Comparison of ENCODE assay signal across 9 mouse cellular contexts in genomic region chr7:90040581-90041340, GRCm38 (mm10). TPM values are rescaled to one million over a fixed set of nuclear protein-coding genes. Genes with fewer than 3 reads are reported as not detected.
DNase-seq lines count a peak whose midpoint lies in the region; ATAC-seq and TF ChIP-seq lines count a peak whose summit lies in the region.
"Had no signal": no experiment of that assay in that cellular context is flagged by ENCODE, and none has a peak within 500 bp of the region (broad histone marks: within the 10 kb centered on the region; RNA-seq: fewer than 3 reads in every experiment).

No protein-coding gene starts in this region.

- no peak for TF ChIP-seq CTCF in midbrain, postnatal 0 days (IDR thresholded peaks at IDR 0.05)
- no peak for TF ChIP-seq CTCF in stomach, postnatal 0 days (IDR thresholded peaks at IDR 0.05; ENCODE audit: low read depth)

- ATAC-seq in midbrain, postnatal 0 days (ENCODE audit: low FRiP score), result no peak; the same call in 1 of the 2 replicates
- ATAC-seq in midbrain, embryonic 16.5 days, result no peak
- ATAC-seq in stomach, postnatal 0 days (ENCODE audit: low FRiP score, low TSS enrichment), result no peak

- no peak overlapping the region for H3K9ac ChIP-seq in midbrain, postnatal 0 days (replicated peaks; ENCODE audit: low read length, poor library complexity, severe bottlenecking)
- H3K9ac ChIP-seq in midbrain, embryonic 16.5 days (ENCODE audit: low read depth, low read length), result no peak overlapping the region
- no peak overlapping the region for H3K9ac ChIP-seq in stomach, postnatal 0 days (ENCODE audit: low read length)
- H3K9ac ChIP-seq: embryonic facial prominence, embryonic 13.5 days had no signal

- H3K36me3 ChIP-seq in midbrain, postnatal 0 days (ENCODE audit: insufficient read depth, low read length), result no peaks in the 10 kb centered on the region
- H3K36me3 ChIP-seq in midbrain, embryonic 16.5 days (ENCODE audit: control insufficient read depth, insufficient read depth, low read length), result no peaks in the 10 kb centered on the region
- H3K36me3 ChIP-seq in stomach, postnatal 0 days (ENCODE audit: control insufficient read depth, insufficient read depth, low read length), result no peaks in the 10 kb centered on the region
- H3K36me3 ChIP-seq: embryonic facial prominence, embryonic 13.5 days had no signal

- TF ChIP-seq EP300 in stomach, postnatal 0 days (optimal IDR thresholded peaks at IDR 0.05), result no peak

- no peak for DNase-seq in midbrain, postnatal 0 days (ENCODE audit: low spot score)
- peak; percentile 76 to 86 for DNase-seq in heart, adult 18-20 months
- DNase-seq in kidney, postnatal 36 days, result peak; percentile 76 to 89
- DNase-seq in stomach, postnatal 0 days (ENCODE audit: low spot score), result no peak
- no peak for DNase-seq in right cerebral cortex, postnatal 4 days
- DNase-seq in frontal cortex, postnatal 25 days (ENCODE audit: low spot score in 2 of 2), result no peak
- no peak for DNase-seq in cerebellum, adult 11-12 months

- no peak overlapping the region for H3K4me2 ChIP-seq in midbrain, postnatal 0 days (ENCODE audit: low read depth, low read length, poor library complexity, severe bottlenecking)
- no peak overlapping the region for H3K4me2 ChIP-seq in midbrain, embryonic 16.5 days (ENCODE audit: low read length)
- no peak overlapping the region for H3K4me2 ChIP-seq in stomach, postnatal 0 days (replicated peaks; ENCODE audit: low read depth)
- H3K4me2 ChIP-seq: embryonic facial prominence, embryonic 13.5 days had no signal

- WGBS in midbrain, postnatal 0 days, result 40% methylated on average over 11 of the region's 11 CpGs
- 48% methylated on average over 11 of the region's 11 CpGs for WGBS in midbrain, embryonic 16.5 days
- 59% methylated on average over 11 of the region's 11 CpGs for WGBS in stomach, postnatal 0 days

- H3K4me1 ChIP-seq in midbrain, postnatal 0 days (ENCODE audit: insufficient read depth, low read length), result no peaks in the 10 kb centered on the region; the same call in 1 of the 2 replicates
- H3K4me1 ChIP-seq in midbrain, embryonic 16.5 days (ENCODE audit: control insufficient read depth, insufficient read depth, low read length), result peaks cover 5% of the 10 kb centered on the region; the same call in 1 of the 2 replicates
- peaks cover 7% of the 10 kb centered on the region; the same call in 1 of the 2 replicates for H3K4me1 ChIP-seq in stomach, postnatal 0 days (replicated peaks; ENCODE audit: control insufficient read depth, insufficient read depth)

- no peaks in the 10 kb centered on the region for H3K27me3 ChIP-seq in midbrain, postnatal 0 days (ENCODE audit: insufficient read depth, low read length)
- no peaks in the 10 kb centered on the region for H3K27me3 ChIP-seq in midbrain, embryonic 16.5 days (ENCODE audit: control insufficient read depth, insufficient read depth, low read depth, low read length)
- H3K27me3 ChIP-seq in stomach, postnatal 0 days (ENCODE audit: control insufficient read depth, insufficient read depth, low read length), result no peaks in the 10 kb centered on the region
- H3K27me3 ChIP-seq: embryonic facial prominence, embryonic 13.5 days had no signal

- H3K4me3 ChIP-seq in midbrain, postnatal 0 days (ENCODE audit: low read depth, low read length), result no peak overlapping the region
- H3K4me3 ChIP-seq in midbrain, embryonic 16.5 days (ENCODE audit: low read depth, low read length), result no peak overlapping the region
- no peak overlapping the region for H3K4me3 ChIP-seq in stomach, postnatal 0 days (ENCODE audit: low read depth, low read length)
- H3K4me3 ChIP-seq: embryonic facial prominence, embryonic 13.5 days had no signal

- peak overlapping the region; percentile 32; the same call in 1 of the 2 replicates for H3K27ac ChIP-seq in midbrain, postnatal 0 days (ENCODE audit: low read depth, low read length)
- no peak overlapping the region for H3K27ac ChIP-seq in midbrain, embryonic 16.5 days (ENCODE audit: low read length)
- H3K27ac ChIP-seq in stomach, postnatal 0 days (replicated peaks), result peak overlapping the region; percentile 67

- no peaks in the 10 kb centered on the region for H3K9me3 ChIP-seq in midbrain, postnatal 0 days (ENCODE audit: low read length)
- H3K9me3 ChIP-seq in midbrain, embryonic 16.5 days (replicated peaks; ENCODE audit: control insufficient read depth, low read length, poor library complexity, severe bottlenecking), result no peaks in the 10 kb centered on the region
- no peaks in the 10 kb centered on the region for H3K9me3 ChIP-seq in stomach, postnatal 0 days (ENCODE audit: control insufficient read depth, low read length)

RNA-seq across cellular contexts. Expression of gene Eed, which starts 60.0 kb away (rescaled TPM):
- total RNA-seq in midbrain, postnatal 0 days (2014; rRNA removed), result 25.4 and 29.5 TPM in 2 replicates
- polyA plus RNA-seq in midbrain, postnatal 0 days (2015; fragmentation: Nextera tagmentation; extraction: Ambion mirVana), result 14.3 and 18.0 TPM in 2 replicates
- 24.4 and 25.7 TPM in 2 replicates for polyA plus RNA-seq in midbrain, embryonic 16.5 days (2015; fragmentation: Nextera tagmentation; extraction: Ambion mirVana)
- 10 to 100 TPM; 26.1 to 32.8 TPM for total RNA-seq in heart, adult 18-20 months (2021)
- 35.7 and 38.0 TPM in 2 replicates for polyA plus RNA-seq in stomach, postnatal 0 days (2015; fragmentation: Nextera tagmentation; extraction: Ambion mirVana)

Comparison
In these comparisons a context has a peak if more than half of its experiments do, and no peak if none do; other contexts are left out.
1. DNase-seq: peak in heart, adult 18-20 months (2 of 2) and kidney, postnatal 36 days (2 of 2); none in midbrain, postnatal 0 days (single experiment), stomach, postnatal 0 days (single experiment), right cerebral cortex, postnatal 4 days (single experiment), frontal cortex, postnatal 25 days (0 of 2) and cerebellum, adult 11-12 months (single experiment).